Mouse (Mus musculus): Measurements from ENCODE around the gene Epha8. TPM values are rescaled to one million over a fixed set of nuclear protein-coding genes. Genes with fewer than 3 reads are reported as not detected.

Epha8 gene
- polyA plus RNA-seq (2017; shearing (Covaris generic)) = not detected

DNA sequence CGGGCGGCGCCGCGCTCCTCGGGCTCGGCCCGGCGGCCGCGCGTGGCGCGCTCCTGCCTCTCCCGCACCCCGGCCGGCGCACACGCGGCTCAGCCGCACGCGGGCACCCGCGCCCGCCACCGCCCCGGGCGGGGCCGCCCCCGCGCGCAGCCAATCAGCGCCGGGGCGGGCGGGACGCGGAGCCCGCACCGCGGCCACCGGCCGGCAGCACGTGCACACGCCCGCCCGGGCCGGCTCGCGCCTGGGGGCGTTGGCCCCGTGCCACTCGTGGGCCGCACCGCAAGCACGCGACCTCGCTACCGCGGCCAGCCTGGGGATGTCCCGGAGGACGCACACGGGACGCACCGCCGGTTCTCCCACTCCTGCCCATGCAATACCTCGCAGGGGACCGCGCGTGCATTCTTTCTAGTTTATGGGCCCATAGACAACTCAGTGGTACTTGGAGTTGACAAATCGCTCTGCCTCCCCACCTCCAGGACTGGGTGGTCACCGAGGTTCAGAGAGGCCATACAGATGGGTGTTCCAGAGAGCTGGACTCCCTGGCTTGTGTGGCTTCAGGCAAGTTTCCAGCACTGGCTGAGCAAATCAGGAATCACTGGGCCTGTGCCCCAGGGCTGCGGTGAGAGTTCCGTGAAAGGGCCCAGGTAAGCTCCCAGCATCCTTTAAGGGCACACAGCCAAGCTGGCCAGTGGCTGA lies at the start of gene Epha8:
Gene Epha8 (minus strand): TSS at position 66 of the 696 bp plus-strand sequence.

DNA sequence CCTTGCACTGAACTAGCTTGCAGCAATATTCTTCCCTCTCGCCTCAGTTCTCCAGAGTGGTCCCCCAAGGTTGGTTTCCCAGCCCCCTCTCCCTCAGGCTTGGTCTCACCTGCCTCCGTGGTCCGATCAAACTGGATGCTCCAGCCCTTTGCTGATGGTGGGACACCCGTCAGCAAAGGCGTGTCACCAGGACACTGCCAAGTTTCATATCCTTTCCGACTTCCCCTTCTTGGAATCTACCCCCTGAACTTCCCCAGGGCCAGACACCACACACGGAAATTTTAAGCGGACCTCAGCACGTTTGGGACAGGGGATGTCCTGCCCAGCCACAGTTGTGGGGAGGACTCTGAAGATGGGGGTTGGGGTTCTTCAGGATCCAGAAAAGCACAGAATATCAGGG lies 58.0 kb downstream of the Epha8 start, which contains the start of gene C1qa:
Gene C1qa (minus strand): TSS at position 167 of the 400 bp plus-strand sequence.

DNA sequence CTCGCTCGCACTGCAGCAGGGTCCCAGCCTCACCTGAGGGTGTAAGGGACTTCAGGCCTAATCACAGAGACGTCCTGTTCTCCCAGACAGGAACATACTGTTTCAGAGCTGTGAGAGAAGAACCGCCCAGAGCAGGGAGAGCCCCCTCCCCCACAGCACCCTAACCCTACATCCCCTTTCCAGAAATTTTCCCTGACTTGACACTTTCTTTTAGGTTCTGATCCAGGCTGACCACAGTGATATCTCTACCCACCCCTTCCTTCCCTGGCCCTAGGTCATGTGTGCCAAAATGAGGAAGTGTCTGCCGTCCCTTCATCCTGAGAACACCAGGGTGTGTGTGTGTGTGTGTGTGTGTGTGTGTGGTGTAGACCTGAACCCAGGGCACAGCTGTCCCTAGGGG lies 63.8 kb downstream of the Epha8 start, which contains the start of gene C1qc:
Gene C1qc (minus strand): TSS at position 255 of the 400 bp plus-strand sequence.

DNA sequence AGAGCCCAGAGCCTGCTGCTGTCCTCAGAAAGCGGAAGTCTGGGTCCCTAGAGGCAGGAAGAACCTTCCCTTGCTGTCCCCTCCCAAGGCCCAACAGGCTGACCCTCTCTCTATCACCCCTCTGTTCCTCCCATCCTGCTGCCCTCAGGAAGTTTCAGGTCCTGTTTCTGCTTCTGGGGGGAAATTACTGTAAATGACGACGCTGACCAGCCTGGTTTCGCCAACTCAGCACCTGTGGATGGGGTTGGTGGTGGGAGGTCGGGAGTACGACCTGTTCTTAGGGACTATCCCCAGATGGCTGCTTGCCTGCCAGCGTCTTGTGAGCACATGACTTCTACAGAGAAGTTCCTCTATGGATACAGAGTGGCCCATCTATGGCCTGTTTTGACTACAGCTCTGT lies 70.5 kb downstream of the Epha8 start, which contains the start of gene C1qb:
Gene C1qb (minus strand): TSS at position 87 of the 400 bp plus-strand sequence.

Other genes with a start within 250 kb of the Epha8 start
- gene Ephb2, start 120.8 kb downstream of the Epha8 start, polyA plus RNA-seq (2017; shearing (Covaris generic)) = 1 to 10 TPM in 1 of 2 experiments, under 1 TPM in 1; 0.12 to 2.1 TPM
- 10 to 100 TPM in 1 of 2 experiments, 1 to 10 TPM in 1; 1.6 to 21.4 TPM for gene C1qb, start 70.6 kb downstream of the Epha8 start, polyA plus RNA-seq (2017; shearing (Covaris generic))
- gene C1qc, start 63.8 kb downstream of the Epha8 start, polyA plus RNA-seq (2017; shearing (Covaris generic)) = 10 to 100 TPM in 1 of 2 experiments, under 1 TPM in 1; 0.95 to 17.4 TPM
- 10 to 100 TPM in 1 of 2 experiments, 1 to 10 TPM in 1; 2.1 to 18.9 TPM for gene C1qa, start 58.0 kb downstream of the Epha8 start, polyA plus RNA-seq (2017; shearing (Covaris generic))
- gene Zbtb40, start 92.0 kb upstream of the Epha8 start, polyA plus RNA-seq (2017; shearing (Covaris generic)) = 10 to 100 TPM in 1 of 2 experiments, 1 to 10 TPM in 1; 9.3 to 11.2 TPM

Data from inflammation-experienced regulatory T-cells (primary cell).